Mouse (Mus musculus) intestine, embryonic 15.5 days (tissue): Measurements from ENCODE around the gene Lrrc19. TPM values are rescaled to one million over a fixed set of nuclear protein-coding genes. Genes with fewer than 3 reads are reported as not detected.

ENCODE experiments used
- microRNA counts: library from miRNA; unstranded; fragments of <30 nt; microRNA quantifications from one replicate; lab custom pipeline; 2016
- polyA plus RNA-seq: library from polyadenylated mRNA; unstranded; fragments of >200 nt; fragmentation: Nextera tagmentation; extraction: Ambion mirVana; gene quantifications from 2 replicates; pipeline ENCODE4 v1.2.1, GENCODE M21; 2015

The Lrrc19 gene
- polyA plus RNA-seq, 1 experiment from 2014 or later = 3.1 TPM

MicroRNAs within 50 kb of the gene (microRNA counts, 519-probe panel; counts per million panel counts)
- 2,928 counts per million, percentile 75 among the panel's probes with 10 or more counts for microRNA mmu-miR-872 (lab: Ali Mortazavi, UCI)

Other genes starting within 250 kb of the Lrrc19 start
- gene Gm10306, start 93.6 kb downstream of the Lrrc19 start, polyA plus RNA-seq = 0.72 TPM in 1 of 2 replicates, not detected in the other
- gene Caap1, start 93.3 kb downstream of the Lrrc19 start, polyA plus RNA-seq = 13.7 and 16.3 TPM in 2 replicates
- gene Plaa, start 46.9 kb downstream of the Lrrc19 start, polyA plus RNA-seq = 58.1 and 62.8 TPM in 2 replicates
- 18.0 and 23.4 TPM in 2 replicates for gene Ift74, start 35.7 kb downstream of the Lrrc19 start, polyA plus RNA-seq
- gene Tek, start 89.1 kb upstream of the Lrrc19 start, polyA plus RNA-seq = 10.7 and 11.5 TPM in 2 replicates